Mouse (Mus musculus) frontal cortex, postnatal 10 days (tissue): Measurements from ENCODE around the gene Slc29a2.

Experiments
- DNase-seq, 2 experiments: peaks; one replicate each; pipeline ENCODE4 v3.0.0; 2022; ENCODE audit warnings: low spot score in 2 of 2, mixed read lengths in 1 of 2

The Slc29a2 gene

DNA sequence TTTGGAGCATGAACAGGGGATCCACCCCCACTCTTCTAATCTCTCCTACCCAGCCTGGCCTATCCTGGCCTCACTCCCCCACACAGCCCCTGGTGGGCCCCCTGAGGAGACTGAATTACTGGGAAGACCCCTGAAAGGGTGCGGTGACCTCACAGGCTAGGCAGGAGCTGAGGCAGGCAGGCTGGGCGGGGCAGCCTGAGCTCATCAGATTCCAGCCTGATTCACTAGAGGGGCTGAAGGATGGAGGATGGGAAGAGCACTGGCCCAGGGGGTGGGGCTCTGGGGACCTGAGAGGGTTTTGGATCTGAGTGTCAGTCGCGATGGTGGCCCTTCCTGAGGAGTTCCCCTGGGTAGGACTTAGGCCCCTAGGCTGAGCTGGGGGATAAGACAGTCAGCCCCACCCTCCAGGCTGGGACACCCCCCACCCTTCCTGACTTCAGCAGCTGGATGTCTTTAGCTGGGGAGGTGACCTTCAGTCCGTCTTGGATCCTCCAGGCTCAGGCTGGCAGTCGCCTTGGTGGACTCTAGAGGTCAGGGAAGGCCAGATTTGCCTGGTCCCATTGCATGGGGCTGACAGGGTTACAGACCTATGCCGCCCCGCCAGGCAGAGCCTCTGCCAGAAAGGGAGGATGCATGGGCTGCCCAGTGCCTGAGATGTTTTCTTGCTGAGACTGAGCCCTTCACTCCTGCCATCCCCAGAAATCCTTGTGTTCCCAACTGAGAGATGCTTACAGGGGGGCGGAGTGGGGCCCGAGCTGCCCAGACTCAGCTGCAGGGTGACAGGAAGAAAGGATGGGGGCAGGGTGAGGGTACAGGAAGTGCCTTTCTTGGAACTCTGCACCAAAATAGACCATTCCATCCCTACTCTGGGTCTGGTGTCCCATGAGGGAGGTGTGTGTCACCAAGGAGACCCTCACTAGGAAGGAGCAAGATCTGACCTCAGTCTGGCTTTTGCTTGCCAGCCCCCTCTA is 35.4 kb downstream of the Slc29a2 start:
- no peak for DNase-seq

DNA sequence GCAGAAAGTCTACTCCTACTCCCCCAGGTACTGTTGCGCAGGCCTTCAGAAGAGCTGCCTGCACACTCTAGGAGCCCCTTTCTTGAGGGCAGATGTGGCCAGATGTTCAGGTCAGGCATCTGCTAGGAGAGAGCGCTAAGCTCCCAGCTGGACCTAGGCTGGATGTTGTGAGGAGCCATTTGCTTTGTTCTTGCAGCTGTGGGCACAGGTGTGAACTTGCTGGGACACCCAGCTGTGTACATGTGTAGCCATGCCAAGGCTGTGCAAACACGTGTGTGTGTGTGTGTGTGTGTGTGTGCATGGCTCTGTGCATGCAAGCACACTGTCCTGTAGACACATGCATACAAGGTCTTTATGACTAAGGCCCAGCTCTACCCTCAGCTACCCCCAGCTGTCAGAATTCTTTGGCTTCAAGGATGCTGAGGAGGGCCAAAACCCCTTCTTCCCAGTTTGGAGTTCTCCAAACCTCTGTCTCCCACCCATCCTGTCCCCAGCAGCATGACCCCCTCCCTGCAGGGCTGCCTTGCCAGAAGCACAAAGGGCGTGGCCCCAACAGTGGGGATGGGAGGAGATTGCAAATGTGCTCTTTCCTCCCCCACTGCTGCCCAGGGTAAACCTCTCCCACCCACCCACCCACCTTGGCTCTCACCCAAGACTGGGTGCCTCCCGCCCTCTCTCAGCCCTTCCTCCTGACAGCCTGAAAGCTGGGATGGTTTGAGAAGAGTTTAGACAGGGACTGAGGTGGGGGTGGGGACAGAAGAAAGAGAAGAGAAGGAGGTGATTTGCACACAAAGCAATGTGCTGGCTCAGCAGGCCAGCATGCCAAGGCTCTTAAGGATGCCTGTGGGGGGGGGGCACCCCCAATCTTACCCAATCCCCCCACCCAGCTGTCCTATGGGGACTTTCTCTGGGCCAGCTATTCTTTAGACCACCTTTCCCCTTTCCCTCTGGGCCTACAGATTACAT is 37.0 kb downstream of the Slc29a2 start:
- no peak for DNase-seq

DNA sequence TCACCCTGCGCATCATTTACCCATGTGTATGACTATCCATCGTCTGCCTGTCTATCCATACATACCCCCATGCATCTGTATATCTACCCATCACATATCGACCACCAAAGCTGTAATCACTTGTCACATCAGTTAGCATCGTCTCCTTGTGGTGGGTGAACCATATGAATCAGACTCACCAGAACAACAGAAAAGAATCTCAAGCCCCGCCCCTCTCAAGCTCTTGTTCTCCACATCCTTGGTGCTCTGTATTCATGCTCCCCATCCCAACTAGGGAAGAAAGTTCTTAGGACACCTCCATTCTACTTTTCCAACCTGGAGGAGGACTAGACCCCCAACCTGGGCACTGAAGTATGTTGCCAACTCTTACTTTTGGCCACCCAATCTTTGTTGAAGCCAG is 38.4 kb downstream of the Slc29a2 start:
- no peak for DNase-seq

DNA sequence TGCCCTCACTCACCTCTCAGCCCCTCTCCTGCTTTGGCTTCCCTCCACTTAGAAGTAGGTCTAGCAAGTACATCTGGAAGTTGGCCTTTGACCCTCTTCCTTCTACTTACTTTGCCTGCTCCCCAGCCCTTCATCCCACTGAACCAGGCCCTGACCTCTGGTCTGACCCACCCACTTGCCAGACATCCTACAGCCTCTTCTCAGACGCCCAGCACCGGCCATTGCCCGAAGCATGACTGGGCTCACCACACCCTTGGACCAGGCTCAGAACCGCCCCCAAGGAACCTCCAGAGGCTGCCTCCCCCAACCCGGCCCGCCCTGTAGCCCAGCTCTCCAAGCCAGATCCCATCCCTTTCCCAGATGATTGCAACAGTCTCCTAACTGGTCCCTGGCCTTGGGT is 38.8 kb downstream of the Slc29a2 start:
- no peak for DNase-seq

DNA sequence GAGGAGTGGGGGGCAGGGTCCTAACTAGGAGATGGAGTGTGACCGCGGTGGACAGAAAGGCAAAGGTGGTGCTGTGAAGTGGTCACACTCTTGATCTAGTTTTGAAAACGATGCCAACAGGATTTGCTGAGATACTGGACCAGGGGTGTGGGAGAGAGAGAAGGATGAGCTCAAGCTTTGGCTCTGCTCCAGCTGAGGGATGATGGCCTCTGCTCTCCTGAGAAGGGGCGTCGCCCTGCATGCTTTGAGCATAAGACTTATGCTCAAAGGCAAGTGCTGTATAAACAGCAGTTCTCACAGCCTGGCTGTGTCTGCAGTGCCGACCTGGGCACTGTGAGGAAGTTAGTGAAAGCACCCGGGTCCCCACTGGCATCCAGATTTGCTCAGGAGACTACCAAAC is 41.4 kb downstream of the Slc29a2 start:
- DNase-seq, result no peak

DNA sequence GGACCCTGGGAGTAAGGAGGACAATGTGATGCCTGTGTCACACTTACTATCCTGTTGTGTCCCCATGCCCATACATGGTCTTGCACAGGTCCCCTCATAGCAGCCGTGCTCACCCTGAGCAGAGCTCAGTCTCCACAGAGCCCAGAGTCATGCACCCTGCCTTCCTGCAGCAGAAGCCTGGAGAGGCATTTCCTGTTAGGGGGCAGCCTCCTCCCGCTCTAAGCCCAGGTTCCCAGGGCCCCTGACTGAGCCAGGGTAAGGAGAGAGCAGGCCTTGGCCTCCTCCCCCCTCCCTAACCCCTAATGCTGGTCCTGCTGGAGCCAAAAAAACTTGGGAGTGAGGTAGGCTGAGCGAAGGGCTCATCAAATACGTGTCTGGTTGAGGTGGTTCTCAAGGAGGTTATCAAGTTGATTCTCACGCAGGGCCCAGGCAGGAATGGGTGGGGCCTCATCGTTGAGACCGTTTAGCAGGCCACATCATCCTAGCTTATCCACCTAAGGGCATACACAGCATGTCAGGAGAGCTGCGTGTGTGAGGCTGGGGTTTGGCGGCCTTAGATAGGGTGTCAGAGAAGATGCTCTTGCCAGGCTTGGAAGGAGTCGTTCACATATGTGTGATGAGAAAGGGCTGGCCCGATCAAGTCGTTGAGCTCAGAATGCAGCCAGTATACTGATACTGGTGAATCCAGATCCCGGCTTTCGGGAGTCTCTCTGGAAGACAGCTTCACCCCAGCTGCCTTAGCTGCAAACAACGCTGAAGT is 43.6 kb downstream of the Slc29a2 start:
- no peak for DNase-seq

DNA sequence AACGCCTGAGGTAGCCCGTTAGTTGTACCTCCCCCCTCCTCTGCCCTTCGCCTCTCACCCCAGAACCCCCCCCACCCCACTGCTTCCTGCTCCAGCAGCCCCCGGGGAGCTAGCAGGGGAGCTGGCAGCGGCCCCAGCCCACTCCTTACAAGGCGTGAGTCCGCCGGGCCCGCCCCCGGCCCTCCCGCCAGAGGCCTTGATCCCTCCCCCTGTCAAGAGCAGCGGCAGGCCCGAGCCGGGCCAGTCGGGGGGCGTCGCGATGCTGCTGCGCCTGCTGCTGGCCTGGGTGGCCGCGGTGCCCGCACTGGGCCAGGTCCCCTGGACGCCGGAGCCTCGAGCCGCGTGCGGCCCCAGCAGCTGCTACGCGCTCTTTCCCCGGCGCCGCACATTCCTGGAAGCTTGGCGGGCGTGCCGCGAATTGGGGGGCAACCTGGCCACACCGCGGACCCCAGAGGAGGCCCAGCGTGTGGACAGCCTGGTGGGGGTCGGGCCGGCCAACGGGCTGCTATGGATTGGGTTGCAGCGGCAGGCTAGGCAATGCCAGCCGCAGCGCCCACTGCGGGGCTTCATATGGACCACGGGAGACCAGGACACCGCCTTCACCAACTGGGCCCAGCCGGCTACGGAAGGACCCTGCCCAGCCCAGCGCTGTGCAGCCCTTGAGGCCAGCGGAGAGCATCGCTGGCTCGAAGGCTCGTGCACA is 44.4 kb downstream of the Slc29a2 start, which contains the start of gene Cd248:
Gene Cd248, plus strand, starts transcription at position 212 of the 703 bp plus-strand sequence.
- no peak for DNase-seq

DNA sequence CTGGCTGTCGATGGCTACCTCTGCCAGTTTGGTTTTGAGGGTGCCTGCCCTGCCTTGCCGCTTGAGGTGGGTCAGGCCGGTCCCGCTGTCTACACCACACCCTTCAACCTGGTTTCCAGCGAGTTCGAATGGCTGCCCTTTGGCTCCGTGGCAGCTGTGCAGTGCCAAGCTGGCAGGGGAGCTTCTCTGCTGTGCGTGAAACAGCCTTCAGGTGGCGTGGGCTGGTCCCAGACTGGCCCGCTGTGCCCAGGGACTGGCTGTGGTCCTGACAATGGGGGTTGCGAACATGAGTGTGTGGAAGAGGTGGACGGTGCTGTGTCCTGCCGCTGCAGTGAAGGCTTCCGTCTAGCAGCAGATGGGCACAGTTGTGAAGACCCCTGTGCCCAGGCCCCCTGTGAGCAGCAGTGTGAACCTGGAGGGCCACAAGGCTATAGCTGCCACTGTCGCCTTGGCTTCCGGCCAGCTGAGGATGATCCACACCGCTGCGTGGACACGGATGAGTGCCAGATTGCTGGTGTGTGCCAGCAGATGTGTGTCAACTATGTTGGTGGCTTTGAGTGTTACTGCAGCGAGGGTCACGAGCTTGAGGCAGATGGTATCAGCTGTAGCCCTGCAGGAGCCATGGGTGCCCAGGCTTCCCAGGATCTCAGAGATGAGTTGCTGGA is 45.0 kb downstream of the Slc29a2 start:
- no peak for DNase-seq

DNA sequence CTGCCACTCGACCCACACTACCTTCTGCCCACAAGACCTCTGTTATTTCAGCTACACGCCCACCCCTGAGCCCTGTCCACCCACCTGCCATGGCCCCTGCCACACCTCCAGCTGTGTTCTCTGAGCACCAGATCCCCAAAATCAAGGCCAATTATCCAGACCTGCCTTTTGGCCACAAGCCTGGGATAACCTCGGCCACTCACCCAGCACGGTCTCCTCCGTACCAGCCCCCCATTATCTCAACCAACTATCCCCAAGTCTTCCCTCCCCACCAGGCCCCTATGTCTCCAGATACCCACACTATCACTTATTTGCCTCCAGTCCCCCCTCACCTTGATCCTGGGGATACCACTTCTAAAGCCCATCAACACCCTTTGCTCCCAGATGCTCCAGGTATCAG is 45.8 kb downstream of the Slc29a2 start:
- DNase-seq, result no peak

DNA sequence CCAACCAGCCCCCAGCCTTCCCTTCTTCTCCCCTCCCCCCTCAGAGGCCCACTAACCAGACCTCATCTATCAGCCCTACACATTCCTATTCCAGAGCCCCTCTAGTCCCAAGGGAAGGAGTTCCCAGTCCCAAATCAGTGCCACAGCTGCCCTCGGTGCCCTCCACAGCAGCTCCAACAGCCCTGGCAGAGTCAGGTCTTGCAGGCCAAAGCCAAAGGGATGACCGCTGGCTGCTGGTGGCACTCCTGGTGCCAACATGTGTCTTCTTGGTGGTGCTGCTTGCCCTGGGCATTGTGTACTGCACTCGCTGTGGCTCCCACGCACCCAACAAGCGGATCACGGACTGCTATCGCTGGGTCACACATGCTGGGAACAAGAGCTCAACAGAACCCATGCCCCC is 46.3 kb downstream of the Slc29a2 start:
- DNase-seq, result no peak

DNA sequence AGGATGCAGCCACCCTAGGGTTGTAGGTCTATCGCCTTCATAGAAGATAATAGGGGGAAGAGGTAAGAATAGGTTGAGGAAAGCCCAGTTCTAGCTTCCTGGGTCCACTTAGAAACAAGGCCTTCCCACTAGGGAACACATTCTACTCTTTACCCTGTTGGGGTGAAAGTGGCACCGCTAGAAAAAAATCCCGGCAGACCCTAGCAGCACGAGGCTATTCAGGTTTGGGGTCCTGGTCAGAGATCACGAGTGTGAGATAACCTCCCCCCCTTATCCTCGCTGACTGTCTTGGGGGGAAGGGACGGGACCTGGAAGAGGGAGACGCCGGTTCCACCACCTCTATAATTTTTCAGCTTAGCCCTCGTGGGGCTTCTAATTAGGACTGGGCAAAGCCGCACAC is 47.4 kb downstream of the Slc29a2 start:
- DNase-seq, result no peak

DNA sequence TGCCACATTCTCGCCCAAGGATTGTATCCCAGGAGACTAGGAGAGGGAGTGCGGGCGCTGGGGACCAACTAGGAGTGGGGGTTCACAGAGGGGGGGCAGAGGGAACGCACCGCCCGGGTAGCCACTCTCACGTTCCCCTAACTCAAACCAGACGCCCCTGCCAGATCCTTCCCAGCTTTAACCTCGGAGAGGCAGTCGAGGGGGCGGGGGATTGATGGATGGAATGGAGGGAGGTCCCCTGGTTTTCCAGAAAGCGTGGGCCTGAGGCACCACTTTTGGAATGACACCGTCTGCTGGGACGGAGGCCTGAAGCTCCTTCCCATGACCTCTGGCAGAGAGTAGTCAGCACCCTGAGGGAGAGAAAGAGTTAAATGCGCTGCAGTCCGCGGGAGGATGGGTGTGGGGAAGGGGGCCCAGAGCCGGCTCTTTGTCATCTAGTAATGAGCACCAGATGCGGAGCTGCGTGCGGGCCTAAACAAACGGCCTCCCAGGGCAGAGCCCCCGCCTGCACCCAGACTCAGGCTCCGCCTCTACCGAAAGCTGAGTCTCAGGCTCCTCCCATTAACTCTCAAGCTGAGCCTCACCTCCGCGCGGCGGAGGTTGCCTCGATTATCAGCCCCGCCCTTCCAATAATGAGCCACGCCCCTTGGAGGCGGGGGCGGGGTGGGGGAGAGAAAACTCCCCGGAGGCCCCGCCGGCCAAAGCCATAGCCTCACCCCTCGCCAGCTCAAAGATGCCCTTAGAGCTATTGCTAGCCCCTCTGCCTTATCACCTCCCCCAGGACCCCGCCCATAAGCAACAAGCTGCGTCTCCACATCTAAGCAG is 48.1 kb downstream of the Slc29a2 start:
- DNase-seq, result no peak

DNA sequence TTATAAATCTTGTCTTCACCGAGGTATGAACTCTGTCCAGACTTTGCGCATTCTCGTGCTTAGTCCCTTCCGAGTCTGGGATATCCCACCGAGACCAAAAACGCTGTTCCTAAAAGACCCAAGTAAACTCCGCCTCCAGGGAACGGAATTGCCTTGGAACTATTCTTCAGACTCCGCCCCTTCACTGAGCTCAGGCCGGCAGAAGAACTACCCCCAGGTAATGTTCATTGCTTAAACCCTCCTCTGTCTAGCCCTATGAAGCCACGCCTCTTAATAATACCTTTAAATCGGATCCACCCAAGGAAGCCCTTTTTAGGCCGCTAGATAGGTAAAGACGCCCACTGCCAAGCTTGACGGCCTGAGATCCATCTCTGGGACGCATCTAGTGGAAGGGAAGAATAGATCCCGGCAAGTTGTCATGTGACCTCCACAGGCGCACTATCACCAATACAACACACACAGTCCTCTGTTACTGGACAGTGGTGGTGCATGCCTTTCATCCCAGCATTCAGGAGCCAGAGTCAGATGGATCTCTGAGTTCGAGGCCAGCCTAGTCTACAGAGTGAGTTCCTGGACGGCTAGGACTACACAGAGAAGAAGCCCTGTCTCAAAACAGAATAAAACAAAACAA is 48.8 kb downstream of the Slc29a2 start:
- DNase-seq, result no peak

DNA sequence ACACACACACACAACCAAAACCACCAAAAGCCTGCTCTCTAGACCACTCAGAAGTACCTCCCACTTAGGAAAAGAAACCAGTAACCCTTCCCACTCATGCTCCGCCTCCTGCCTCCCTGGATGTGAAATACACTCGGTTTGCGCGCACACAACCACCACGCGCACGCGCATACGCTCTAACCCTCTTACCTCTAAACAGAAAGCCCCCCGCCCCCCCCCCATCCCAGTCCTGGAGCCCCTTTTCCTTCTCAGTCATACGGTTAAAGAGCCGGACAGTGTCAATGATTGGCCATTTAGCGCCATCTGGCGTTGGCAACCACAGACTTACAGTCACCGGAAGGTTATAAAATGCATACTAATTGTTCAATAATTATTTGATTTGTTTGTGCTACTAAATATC is 49.4 kb downstream of the Slc29a2 start:
- no peak for DNase-seq

DNA sequence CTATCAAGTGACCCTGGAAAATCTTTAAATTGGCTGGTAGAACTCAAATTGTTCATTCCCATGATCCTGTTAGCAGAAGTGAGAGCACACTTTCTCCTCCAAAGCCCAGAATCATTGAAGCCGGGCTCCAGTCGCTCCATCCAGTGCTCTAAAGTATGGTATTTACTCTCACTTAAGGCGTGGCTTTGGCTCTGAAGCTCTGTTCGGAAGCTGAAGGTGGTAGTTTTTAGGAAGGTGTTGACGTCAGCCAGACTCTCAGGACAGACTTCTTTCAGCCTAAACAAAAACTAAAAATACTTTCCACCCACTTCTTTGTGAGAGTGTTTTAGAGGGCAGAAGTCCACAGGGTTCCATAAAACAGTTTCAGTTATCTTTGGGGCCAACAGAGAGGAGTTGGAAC is 49.9 kb downstream of the Slc29a2 start:
- no peak for DNase-seq

DNA sequence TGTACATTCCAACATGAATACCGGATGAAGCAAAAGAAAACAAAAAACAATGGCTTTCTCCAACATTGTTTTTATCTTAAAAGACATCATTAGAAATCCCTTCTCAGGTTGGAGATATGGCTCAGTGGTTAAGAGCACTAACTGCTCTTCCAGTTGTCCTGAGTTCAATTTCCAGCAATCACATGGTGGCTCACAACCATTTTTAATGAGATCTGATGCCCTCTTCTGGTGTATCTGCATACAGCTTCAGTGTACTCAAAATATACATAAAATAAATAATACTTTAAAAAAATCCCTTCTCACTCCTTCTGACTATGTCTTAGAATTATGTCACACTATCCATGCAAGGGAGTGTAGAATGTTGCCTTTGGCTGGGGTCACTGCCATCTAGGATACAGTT is 55.6 kb downstream of the Slc29a2 start:
- no peak for DNase-seq
